Mouse (Mus musculus) B cell, adult 2 months (primary cell): ENCODE data around the gene Snapc3.
"Not testable (repeated sequence)": the region's sequence is repeated elsewhere in the genome, so short reads cannot be mapped to it uniquely, and the experiment has no call there.

Source experiments
- DNase-seq, 2 experiments: peaks; one replicate each; pipeline ENCODE4 v3.0.0; 2022

Gene Snapc3

DNA sequence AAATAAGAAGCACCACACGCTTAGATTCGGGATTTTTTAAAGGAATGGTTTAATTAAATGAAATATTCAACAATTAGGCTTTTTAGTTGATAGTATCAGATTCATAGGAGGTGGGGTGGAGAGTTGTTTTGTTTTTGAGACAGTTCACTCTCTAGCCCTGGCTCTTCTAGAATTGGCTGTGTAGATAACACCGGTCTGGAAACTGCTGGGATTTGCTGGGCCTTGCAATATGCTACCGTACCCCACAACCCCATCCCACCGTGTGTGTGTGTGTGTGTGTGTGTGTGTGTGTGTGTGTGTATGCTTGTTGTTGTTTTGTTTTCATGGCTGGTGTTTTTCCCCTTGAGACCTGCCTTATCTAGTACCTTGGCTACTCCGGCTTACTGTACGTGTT is 83.5 kb downstream of the Snapc3 start:
- DNase-seq, result no peak

DNA sequence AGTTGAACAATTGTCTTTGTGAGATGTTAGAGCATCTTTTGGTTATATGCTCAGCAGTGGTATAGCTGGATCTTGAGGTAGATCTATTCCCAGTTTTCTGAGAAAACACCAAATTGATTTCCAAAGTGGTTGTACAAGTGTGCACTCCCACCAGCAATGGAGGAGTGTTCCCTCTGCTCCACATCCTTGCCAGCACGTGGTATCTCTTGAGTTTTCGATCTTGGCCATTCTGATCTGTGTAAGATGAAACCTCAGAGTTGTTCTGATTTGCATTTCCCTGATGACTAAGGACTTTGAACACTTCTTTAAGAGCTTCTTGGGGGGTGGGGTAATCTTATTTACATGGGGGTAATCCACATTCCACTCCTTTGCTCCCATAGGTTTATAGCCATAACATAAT is 92.1 kb downstream of the Snapc3 start:
- DNase-seq, result no peak

DNA sequence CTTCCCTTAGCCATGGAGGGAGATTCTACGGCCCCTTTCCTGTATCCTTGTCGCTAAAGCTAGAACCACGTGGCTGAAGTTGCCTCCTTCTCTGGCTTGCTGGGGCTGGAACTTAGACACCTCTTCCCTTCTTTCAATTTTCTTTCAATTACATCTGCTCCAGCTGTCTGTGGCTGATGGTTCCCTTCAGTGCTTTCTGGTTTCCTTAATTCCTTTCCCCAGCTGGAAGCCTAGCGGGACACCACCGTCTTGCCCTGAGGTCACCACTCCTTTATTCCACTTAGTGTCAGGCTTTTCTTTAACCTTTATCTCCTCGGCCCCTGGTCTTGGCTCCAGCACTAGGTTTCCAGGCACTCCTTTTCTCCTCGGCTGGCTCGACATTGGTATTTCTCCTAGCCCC is 93.6 kb downstream of the Snapc3 start:
- DNase-seq, result no peak

DNA sequence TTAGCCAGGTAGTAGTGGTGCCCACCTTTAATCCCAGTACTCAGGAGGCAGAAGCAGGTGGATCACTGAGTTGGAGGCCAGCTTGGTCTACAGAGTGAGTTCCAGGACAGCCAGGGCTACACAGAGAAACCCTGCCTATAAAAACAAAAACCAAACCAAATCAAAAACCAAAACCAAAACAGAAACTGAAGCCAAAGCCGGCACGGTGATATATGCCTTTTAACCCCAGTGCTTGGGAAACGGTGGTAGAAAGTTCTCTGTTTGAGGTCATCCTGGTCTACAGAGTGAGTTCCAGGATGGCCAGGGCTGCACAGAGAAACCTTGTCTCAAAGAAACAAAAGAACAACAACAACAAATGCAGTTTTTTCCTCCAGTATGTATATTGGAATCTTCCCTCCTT is 94.7 kb downstream of the Snapc3 start:
- no peak for DNase-seq

DNA sequence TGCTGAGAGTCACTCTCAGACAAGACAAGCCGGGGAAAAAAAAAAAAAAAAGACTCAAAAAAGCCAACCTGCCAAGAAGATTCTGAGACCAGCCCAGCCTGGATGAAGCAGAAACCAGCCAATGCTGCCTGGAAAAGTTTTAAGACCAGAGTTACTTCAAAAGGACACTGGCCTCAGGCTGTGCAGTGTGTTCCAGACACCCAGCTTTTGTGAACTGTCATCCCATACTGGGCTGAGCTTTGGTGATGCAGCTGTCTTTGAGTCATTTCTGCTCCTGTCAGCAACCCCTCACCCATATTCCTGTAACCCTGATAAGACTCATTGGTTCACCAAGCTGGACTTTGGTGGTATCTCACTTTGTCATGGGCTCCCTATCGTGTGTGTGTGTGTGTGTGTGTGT is 95.1 kb downstream of the Snapc3 start:
- no peak for DNase-seq

DNA sequence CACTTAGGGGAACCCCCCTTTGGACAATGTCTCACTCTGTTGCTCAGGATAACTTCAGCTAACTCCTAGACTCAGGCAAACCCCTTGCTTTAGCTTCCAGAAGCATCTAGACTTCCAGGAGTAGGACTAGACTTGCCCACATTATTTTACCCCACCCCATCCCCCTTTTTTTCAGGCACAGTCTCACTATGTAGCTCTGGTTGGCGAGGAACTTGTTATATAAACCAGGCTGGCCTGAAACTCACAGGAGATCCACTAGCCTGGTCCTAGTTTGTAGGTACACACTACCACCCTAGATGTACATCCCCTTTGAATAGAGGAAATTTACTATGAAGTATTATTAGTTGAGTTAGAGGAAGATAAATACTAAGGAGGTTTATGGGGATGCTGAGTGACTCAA is 96.7 kb downstream of the Snapc3 start:
- no peak for DNase-seq

DNA sequence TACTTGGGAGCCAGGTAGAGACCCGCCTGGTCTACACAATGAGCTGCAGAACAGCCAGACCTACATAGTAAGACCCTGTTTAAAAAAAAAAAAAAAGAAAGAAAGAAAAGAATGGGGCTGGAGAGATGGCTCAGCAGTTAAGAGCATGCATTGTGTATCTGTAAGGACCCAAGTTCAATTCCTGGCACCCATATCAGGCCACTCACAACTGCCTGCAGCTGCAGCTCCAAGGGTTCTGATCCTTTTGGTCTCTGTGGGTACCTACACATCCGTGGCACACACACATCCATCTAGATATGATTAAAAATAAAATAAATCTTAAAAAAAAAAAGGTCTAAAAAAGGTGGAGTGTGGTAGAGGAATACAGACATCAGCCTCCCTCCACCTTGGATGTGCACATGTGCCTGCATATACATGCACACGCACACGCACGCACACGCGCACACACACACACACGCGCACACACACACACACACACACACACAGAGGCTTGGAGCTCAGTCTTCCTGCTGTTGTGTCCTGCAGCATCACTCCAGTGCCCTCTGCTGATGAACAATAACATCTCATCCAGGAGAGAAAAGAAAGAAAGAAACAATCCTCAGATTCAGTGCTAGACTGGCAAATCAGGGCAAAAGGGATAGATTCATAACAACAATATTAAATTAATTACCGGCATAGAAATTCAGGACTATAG is 97.6 kb downstream of the Snapc3 start:
- no peak for DNase-seq

DNA sequence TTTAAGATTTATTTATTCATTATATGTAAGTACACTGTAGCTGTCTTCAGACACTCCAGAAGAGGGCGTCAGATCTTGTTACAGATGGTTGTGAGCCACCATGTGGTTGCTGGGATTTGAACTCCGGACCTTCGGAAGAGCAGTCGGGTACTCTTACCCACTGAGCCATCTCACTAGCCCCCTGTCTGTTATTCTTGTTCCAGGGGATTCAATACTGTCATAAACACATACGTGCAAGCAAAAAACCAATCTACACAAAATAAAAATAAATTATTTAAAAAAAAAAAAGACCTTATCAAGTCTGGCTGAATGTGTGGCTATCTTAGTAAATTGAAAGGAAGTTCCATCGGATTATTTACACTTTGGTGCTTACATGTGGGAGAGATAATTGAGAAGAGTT is 98.6 kb downstream of the Snapc3 start:
- DNase-seq, result not testable (repeated sequence)
